Mouse (Mus musculus) kidney, postnatal 0 days (tissue): ENCODE measurements around the gene Spns1. TPM values are rescaled to one million over a fixed set of nuclear protein-coding genes. Genes with fewer than 3 reads are reported as not detected.

ENCODE experiments used
- ATAC-seq: fragments of 200-750 bp; cut with Nextera tagmentation; replicated peaks from 2 replicates; pipeline ENCODE4 v1.8.0; 2017; ENCODE audit warnings: low read depth, moderate number of reproducible peaks, moderate TSS enrichment, moderate library complexity; ENCODE audit not compliant: low FRiP score
- DNase-seq: peaks from one replicate; pipeline ENCODE4 v3.0.0-alpha.2; 2016; ENCODE audit warnings: low spot score
- H3K27ac ChIP-seq: fragments of 300-500 bp; sonication (generic); 2 replicates; pipeline ENCODE4 v1.5.1; 2014; ENCODE audit warnings: mild to moderate bottlenecking
- H3K27me3 ChIP-seq: fragments of 300-500 bp; sonication (generic); 2 replicates; pipeline ENCODE4 v1.6.1; 2014; ENCODE audit warnings: low read length, mixed read lengths; ENCODE audit not compliant: insufficient read depth
- H3K36me3 ChIP-seq: fragments of 300-500 bp; sonication (generic); 2 replicates; pipeline ENCODE4 v1.6.1; 2014; ENCODE audit warnings: low read length, mixed read lengths; ENCODE audit not compliant: insufficient read depth
- H3K4me1 ChIP-seq: fragments of 300-500 bp; sonication (generic); replicated peaks from 2 replicates; pipeline ENCODE4 v1.6.1; 2014; ENCODE audit warnings: antibody characterized with exemption, low read length, mixed read lengths; ENCODE audit not compliant: insufficient read depth
- H3K4me2 ChIP-seq: fragments of 300-500 bp; sonication (generic); 2 replicates; pipeline ENCODE4 v1.6.1; 2014; ENCODE audit warnings: mild to moderate bottlenecking, low read length, moderate library complexity, mixed read lengths
- H3K4me3 ChIP-seq: fragments of 300-500 bp; sonication (generic); replicated peaks from 2 replicates; pipeline ENCODE4 v1.5.1; 2014; ENCODE audit warnings: low read depth, low read length
- H3K9ac ChIP-seq: fragments of 300-500 bp; sonication (generic); 2 replicates; pipeline ENCODE4 v1.6.1; 2014; ENCODE audit warnings: low read depth, low read length
- H3K9me3 ChIP-seq: fragments of 300-500 bp; sonication (generic); replicated peaks from 2 replicates; pipeline ENCODE4 v1.6.1; 2016; ENCODE audit warnings: low read length, inconsistent platforms, mixed read lengths
- CTCF ChIP-seq: IDR thresholded peaks from 2 replicates; pipeline ENCODE4 v1.5.1; 2016; ENCODE audit warnings: antibody characterized with exemption, low read depth, mild to moderate bottlenecking, moderate library complexity
- WGBS: fragments of 180-500 bp; shearing (Covaris S2); extraction: QIAGEN DNeasy Blood & Tissue Kit; methylation state at CpG from one replicate; pipeline ENCODE4 v1.1.7; 2014; 5-methylcytosine and 5-hydroxymethylcytosine counted together
- polyA plus RNA-seq: library from polyadenylated mRNA; unstranded; fragments of >200 nt; fragmentation: Nextera tagmentation; extraction: Ambion mirVana; gene quantifications from 2 replicates; pipeline ENCODE4 v1.2.1, GENCODE M21; 2015

The Spns1 gene
- polyA plus RNA-seq, 1 experiment from 2014 or later: 57.6 TPM

GRCm38 (mm10) chr7:126353994-126354365 is 23.3 kb downstream of the Spns1 start:
- H3K4me3 ChIP-seq: no peak overlapping the region
- no peak for DNase-seq
- no peak overlapping the region for H3K27ac ChIP-seq
- H3K9ac ChIP-seq: no peak overlapping the region
- TF ChIP-seq CTCF: no peak
- H3K27me3 ChIP-seq: no peaks in the 10 kb centered on the region
- no peak for ATAC-seq
- no peaks in the 10 kb centered on the region for H3K4me1 ChIP-seq
- H3K9me3 ChIP-seq: no peaks in the 10 kb centered on the region
- no peak overlapping the region for H3K4me2 ChIP-seq
- 87% methylated on average over 3 of the region's 3 CpGs for WGBS
- no peaks in the 10 kb centered on the region for H3K36me3 ChIP-seq

GRCm38 (mm10) chr7:126353251-126353993 is 23.8 kb downstream of the Spns1 start:
- ATAC-seq: no peak
- H3K27me3 ChIP-seq: no peaks in the 10 kb centered on the region
- no peak for DNase-seq
- no peaks in the 10 kb centered on the region for H3K9me3 ChIP-seq
- no peak overlapping the region for H3K9ac ChIP-seq
- no peak overlapping the region for H3K27ac ChIP-seq
- no peak for TF ChIP-seq CTCF
- 69% methylated on average over 11 of the region's 11 CpGs for whole genome bisulfite sequencing
- H3K36me3 ChIP-seq: no peaks in the 10 kb centered on the region
- H3K4me2 ChIP-seq: no peak overlapping the region
- H3K4me1 ChIP-seq: no peaks in the 10 kb centered on the region
- no peak overlapping the region for H3K4me3 ChIP-seq

- H3K36me3 ChIP-seq: no peaks in the 10 kb centered on the region
- DNase-seq: no peak
- 57% methylated on average over 10 of the region's 10 CpGs for whole genome bisulfite sequencing
- no peak overlapping the region for H3K4me2 ChIP-seq
- H3K4me1 ChIP-seq: no peaks in the 10 kb centered on the region
- no peaks in the 10 kb centered on the region for H3K9me3 ChIP-seq
- no peak overlapping the region for H3K9ac ChIP-seq
- TF ChIP-seq CTCF: no peak
- no peak overlapping the region for H3K27ac ChIP-seq
- ATAC-seq: no peak
- H3K27me3 ChIP-seq: no peaks in the 10 kb centered on the region
- H3K4me3 ChIP-seq: no peak overlapping the region
Measured at GRCm38 (mm10) chr7:126351419-126351951, 25.8 kb downstream of the Spns1 start.

- no peak overlapping the region for H3K4me2 ChIP-seq
- H3K4me3 ChIP-seq: no peak overlapping the region
Measured at GRCm38 (mm10) chr7:126350748-126351418, 26.4 kb downstream of the Spns1 start.

GRCm38 (mm10) chr7:126348293-126348692 is 29.0 kb downstream of the Spns1 start:
- no peaks in the 10 kb centered on the region for H3K9me3 ChIP-seq
- ATAC-seq: no peak
- no peak overlapping the region for H3K9ac ChIP-seq
- no peak overlapping the region for H3K4me3 ChIP-seq
- DNase-seq: no peak
- no peak overlapping the region for H3K27ac ChIP-seq
- no peak overlapping the region for H3K4me2 ChIP-seq
- no peaks in the 10 kb centered on the region for H3K4me1 ChIP-seq
- no peaks in the 10 kb centered on the region for H3K36me3 ChIP-seq
- WGBS: 68% methylated on average over 8 of the region's 8 CpGs
- H3K27me3 ChIP-seq: no peaks in the 10 kb centered on the region
- no peak for TF ChIP-seq CTCF

More at GRCm38 (mm10) chr7:126350748-126351418, 26.4 kb downstream of the Spns1 start:
- no peak for DNase-seq
- TF ChIP-seq CTCF: no peak
- no peaks in the 10 kb centered on the region for H3K9me3 ChIP-seq
- 68% methylated on average over 20 of the region's 20 CpGs for WGBS
- H3K9ac ChIP-seq: no peak overlapping the region
- no peaks in the 10 kb centered on the region for H3K36me3 ChIP-seq
- no peaks in the 10 kb centered on the region for H3K27me3 ChIP-seq
- no peak overlapping the region for H3K27ac ChIP-seq
- H3K4me1 ChIP-seq: no peaks in the 10 kb centered on the region
- no peak for ATAC-seq

- WGBS: 56% methylated on average over 1 of the region's 1 CpGs
- no peaks in the 10 kb centered on the region for H3K27me3 ChIP-seq
- H3K4me3 ChIP-seq: no peak overlapping the region
- TF ChIP-seq CTCF: no peak
- ATAC-seq: no peak
- H3K4me1 ChIP-seq: no peaks in the 10 kb centered on the region
- no peaks in the 10 kb centered on the region for H3K9me3 ChIP-seq
- no peaks in the 10 kb centered on the region for H3K36me3 ChIP-seq
- no peak for DNase-seq
- no peak overlapping the region for H3K9ac ChIP-seq
- no peak overlapping the region for H3K4me2 ChIP-seq
- no peak overlapping the region for H3K27ac ChIP-seq
Measured at GRCm38 (mm10) chr7:126347098-126347497, 30.2 kb downstream of the Spns1 start.
